Mouse (Mus musculus) G1E (cell line): Measurements from ENCODE around the gene Bnip2.

Source experiments
- CTCF ChIP-seq: IDR thresholded peaks from 2 replicates; pipeline ENCODE4 v1.5.1; 2012; ENCODE audit warnings: low read depth, low read length, inconsistent platforms, mixed read lengths
- TAL1 ChIP-seq: conservative IDR thresholded peaks from 2 replicates; pipeline ENCODE4 v1.6.1; 2012; ENCODE audit warnings: low read depth, low read length, inconsistent platforms, mixed read lengths

DNA sequence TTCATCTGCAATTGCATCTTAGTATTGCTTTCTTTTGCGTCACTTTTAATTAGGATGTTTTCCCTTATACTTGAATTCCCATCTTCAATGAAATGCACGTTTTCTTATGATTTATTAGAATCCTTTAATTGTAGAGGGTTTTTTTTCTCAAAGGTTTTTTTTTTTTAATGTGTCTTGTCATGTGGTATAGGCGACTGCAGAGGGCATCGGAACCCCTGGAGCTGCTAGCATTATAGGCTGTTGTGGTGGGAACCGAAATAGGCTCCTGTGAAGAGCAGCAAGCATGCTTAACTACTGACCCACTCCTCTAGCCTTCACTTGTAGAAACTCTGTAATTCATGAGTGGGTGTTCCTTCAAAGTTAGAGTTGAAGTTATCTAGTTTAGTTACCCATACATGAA, 1.1 kb downstream of the Bnip2 start:
- TF ChIP-seq CTCF (no peak), TAL1 (no peak)
